Mouse (Mus musculus): ENCODE measurements at regions not wholly inside any gene's neighbourhood (a gene's known extent, or its start where the extent isn't known, plus 50 kb on each side); places are given as distances from the start of the nearest gene placed in this dataset.
"Not testable (repeated sequence)": the region's sequence is repeated elsewhere in the genome, so short reads cannot be mapped to it uniquely, and the experiment has no call there.

- not testable (repeated sequence) for TF ChIP-seq CTCF, EP300 (IDR thresholded peaks at IDR 0.05; ENCODE audit: low read depth)
Measured at GRCm38 (mm10) chr7:106270947-106271346, 55.8 kb upstream of the Gvin1 start.

All from liver, postnatal 0 days (tissue).